Mouse (Mus musculus): ENCODE measurements around the gene 2010111I01Rik. TPM values are rescaled to one million over a fixed set of nuclear protein-coding genes. Genes with fewer than 3 reads are reported as not detected.

The 2010111I01Rik gene
- polyA plus RNA-seq, 1 experiment: not detected

GRCm38 (mm10) chr13:62929766-62930389, 34.8 kb upstream of the 2010111I01Rik start:
- no peak for TF ChIP-seq POLR2A (IDR thresholded peaks at IDR 0.05; ENCODE audit: insufficient read depth, low read depth, low read length)
- no peak for TF ChIP-seq CTCF (IDR thresholded peaks at IDR 0.05; ENCODE audit: insufficient read depth, low read depth, low read length)

DNA sequence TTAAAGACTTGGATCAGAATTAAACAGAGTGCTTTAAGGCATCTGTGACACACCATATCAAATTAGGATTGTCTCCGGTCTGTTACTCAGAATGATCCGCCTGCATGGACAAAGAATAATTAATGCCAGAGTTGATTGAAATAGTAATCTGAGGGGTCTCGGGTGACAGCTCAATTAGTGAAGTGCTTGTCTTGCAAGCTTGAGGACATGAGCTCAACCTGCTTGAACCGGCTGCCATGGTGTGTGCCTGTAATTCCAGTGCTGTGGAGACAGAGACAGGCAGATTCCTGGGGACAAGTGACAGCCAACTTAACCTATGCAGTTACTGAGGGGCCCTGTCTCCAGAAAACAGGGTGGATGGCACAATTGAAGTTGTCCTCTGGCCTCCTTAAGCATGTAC, 32.2 kb upstream of the 2010111I01Rik start:
- Histone ChIP-seq H3K4me1 (ENCODE audit: control insufficient read depth, insufficient read depth, low read length) (no peaks in the 10 kb centered on the region), H3K4me3 (ENCODE audit: insufficient read depth, low read depth, low read length) (no peak overlapping the region), H3K27ac (ENCODE audit: insufficient read depth, low read depth, low read length) (no peak overlapping the region)
- TF ChIP-seq POLR2A (IDR thresholded peaks at IDR 0.05; ENCODE audit: insufficient read depth, low read depth, low read length): no peak
- 83% methylated on average over 4 of the region's 4 CpGs for WGBS

More at GRCm38 (mm10) chr13:62929766-62930389, 34.8 kb upstream of the 2010111I01Rik start:
- Histone ChIP-seq H3K4me1 (ENCODE audit: control insufficient read depth, insufficient read depth, low read length) (no peaks in the 10 kb centered on the region), H3K27ac (ENCODE audit: insufficient read depth, low read depth, low read length) (no peak overlapping the region), H3K4me3 (ENCODE audit: insufficient read depth, low read depth, low read length) (no peak overlapping the region)
- WGBS: 60% methylated on average over 9 of the region's 9 CpGs

- H3K4me1 ChIP-seq (ENCODE audit: control insufficient read depth, insufficient read depth, low read length): no peaks in the 10 kb centered on the region
- no peak overlapping the region for H3K27ac ChIP-seq (ENCODE audit: insufficient read depth, low read depth, low read length)
- H3K4me3 ChIP-seq (ENCODE audit: insufficient read depth, low read depth, low read length): no peak overlapping the region
- WGBS: 78% methylated on average over 3 of the region's 3 CpGs
- TF ChIP-seq CTCF (IDR thresholded peaks at IDR 0.05; ENCODE audit: insufficient read depth, low read depth, low read length) (no peak), POLR2A (IDR thresholded peaks at IDR 0.05; ENCODE audit: insufficient read depth, low read depth, low read length) (no peak)
Measured at GRCm38 (mm10) chr13:62939371-62939770, 25.3 kb upstream of the 2010111I01Rik start.

- Histone ChIP-seq H3K27ac (ENCODE audit: insufficient read depth, low read depth, low read length) (no peak overlapping the region), H3K4me3 (ENCODE audit: insufficient read depth, low read depth, low read length) (no peak overlapping the region), H3K4me1 (ENCODE audit: control insufficient read depth, insufficient read depth, low read length) (no peaks in the 10 kb centered on the region)
- 90% methylated on average over 4 of the region's 4 CpGs for WGBS
- no peak for TF ChIP-seq POLR2A (IDR thresholded peaks at IDR 0.05; ENCODE audit: insufficient read depth, low read depth, low read length)
- TF ChIP-seq CTCF (IDR thresholded peaks at IDR 0.05; ENCODE audit: insufficient read depth, low read depth, low read length): no peak
Measured at GRCm38 (mm10) chr13:62939797-62940196, 24.9 kb upstream of the 2010111I01Rik start.

GRCm38 (mm10) chr13:62940721-62941120, 24.0 kb upstream of the 2010111I01Rik start:
- no peak for TF ChIP-seq POLR2A (IDR thresholded peaks at IDR 0.05; ENCODE audit: insufficient read depth, low read depth, low read length)
- TF ChIP-seq CTCF (IDR thresholded peaks at IDR 0.05; ENCODE audit: insufficient read depth, low read depth, low read length): no peak
- Histone ChIP-seq H3K4me1 (ENCODE audit: control insufficient read depth, insufficient read depth, low read length) (no peaks in the 10 kb centered on the region), H3K4me3 (ENCODE audit: insufficient read depth, low read depth, low read length) (no peak overlapping the region), H3K27ac (ENCODE audit: insufficient read depth, low read depth, low read length) (no peak overlapping the region)
- 53% methylated on average over 4 of the region's 4 CpGs for WGBS

DNA sequence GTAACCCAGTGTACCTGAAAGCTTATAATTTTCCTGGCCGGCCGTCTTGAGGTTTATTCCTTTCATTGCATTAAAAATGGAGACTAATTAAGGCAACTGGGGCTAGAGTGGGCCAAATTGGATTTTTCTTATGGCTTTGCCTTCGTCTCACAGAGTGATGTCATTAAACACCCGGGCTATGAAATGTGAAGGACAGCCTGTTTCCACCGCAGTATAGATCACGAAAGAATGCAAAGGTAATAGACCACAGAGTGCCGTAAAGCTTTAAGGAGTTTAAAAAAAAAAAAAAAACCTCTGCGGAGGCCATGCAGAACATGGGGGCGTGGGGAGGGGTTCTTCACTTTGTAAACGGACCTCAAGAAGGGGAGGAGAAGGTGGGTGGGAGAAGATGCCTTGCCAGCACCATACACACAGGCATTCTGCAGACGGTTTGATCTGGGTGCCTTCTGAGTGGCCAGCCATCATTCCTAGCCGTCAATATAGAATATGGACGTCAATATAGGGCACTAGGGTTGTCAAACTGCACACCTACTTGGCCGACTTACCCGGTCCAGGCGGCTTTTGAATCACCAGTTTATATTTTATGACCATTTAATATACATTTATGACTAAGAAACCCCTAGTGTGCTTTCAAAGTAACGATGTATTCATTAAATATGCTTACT, 23.2 kb upstream of the 2010111I01Rik start:
- Histone ChIP-seq H3K4me3 (ENCODE audit: insufficient read depth, low read depth, low read length) (no peak overlapping the region), H3K4me1 (ENCODE audit: control insufficient read depth, insufficient read depth, low read length) (no peaks in the 10 kb centered on the region), H3K27ac (ENCODE audit: insufficient read depth, low read depth, low read length) (no peak overlapping the region)
- no peak for TF ChIP-seq CTCF (IDR thresholded peaks at IDR 0.05; ENCODE audit: insufficient read depth, low read depth, low read length)
- no peak for TF ChIP-seq POLR2A (IDR thresholded peaks at IDR 0.05; ENCODE audit: insufficient read depth, low read depth, low read length)
- 78% methylated on average over 17 of the region's 17 CpGs for WGBS

GRCm38 (mm10) chr13:62943274-62943830, 21.3 kb upstream of the 2010111I01Rik start:
- TF ChIP-seq POLR2A (IDR thresholded peaks at IDR 0.05; ENCODE audit: insufficient read depth, low read depth, low read length): no peak
- no peak for TF ChIP-seq CTCF (IDR thresholded peaks at IDR 0.05; ENCODE audit: insufficient read depth, low read depth, low read length)
- no peak overlapping the region for H3K27ac ChIP-seq (ENCODE audit: insufficient read depth, low read depth, low read length)
- no peak overlapping the region for H3K4me3 ChIP-seq (ENCODE audit: insufficient read depth, low read depth, low read length)
- no peaks in the 10 kb centered on the region for H3K4me1 ChIP-seq (ENCODE audit: control insufficient read depth, insufficient read depth, low read length)
- 81% methylated on average over 7 of the region's 7 CpGs for WGBS

DNA sequence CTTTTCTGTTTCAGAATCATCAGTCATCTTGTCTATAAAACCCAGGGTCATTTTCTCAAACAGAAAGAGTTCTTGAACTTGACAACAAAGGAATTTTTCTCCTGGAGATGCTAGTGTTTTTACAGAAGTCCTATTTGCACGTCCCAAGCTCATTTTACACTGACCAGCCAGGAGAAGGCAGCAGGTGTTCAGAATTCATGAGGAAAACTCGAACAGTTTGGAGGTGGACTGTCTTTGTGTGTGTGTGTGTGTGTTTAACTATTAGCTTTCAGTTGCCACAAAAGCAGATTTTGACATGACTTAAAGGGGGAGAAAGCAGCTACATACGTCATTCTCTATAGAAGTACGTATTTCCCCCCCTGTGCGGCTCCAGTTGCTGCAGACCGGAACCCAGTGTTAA, 20.6 kb upstream of the 2010111I01Rik start:
- no peak overlapping the region for H3K4me3 ChIP-seq (ENCODE audit: insufficient read depth, low read depth, low read length)
- 79% methylated on average over 6 of the region's 6 CpGs for WGBS
- H3K27ac ChIP-seq (ENCODE audit: insufficient read depth, low read depth, low read length): no peak overlapping the region
- TF ChIP-seq CTCF (IDR thresholded peaks at IDR 0.05; ENCODE audit: insufficient read depth, low read depth, low read length): no peak
- no peak for TF ChIP-seq POLR2A (IDR thresholded peaks at IDR 0.05; ENCODE audit: insufficient read depth, low read depth, low read length)
- H3K4me1 ChIP-seq (ENCODE audit: control insufficient read depth, insufficient read depth, low read length): no peaks in the 10 kb centered on the region

- H3K4me3 ChIP-seq (ENCODE audit: insufficient read depth, low read depth, low read length): no peak overlapping the region
- TF ChIP-seq CTCF (IDR thresholded peaks at IDR 0.05; ENCODE audit: insufficient read depth, low read depth, low read length) (no peak), POLR2A (IDR thresholded peaks at IDR 0.05; ENCODE audit: insufficient read depth, low read depth, low read length) (no peak)
- no peaks in the 10 kb centered on the region for H3K4me1 ChIP-seq (ENCODE audit: control insufficient read depth, insufficient read depth, low read length)
- H3K27ac ChIP-seq (ENCODE audit: insufficient read depth, low read depth, low read length): no peak overlapping the region
- WGBS: 27% methylated on average over 4 of the region's 4 CpGs
Measured at GRCm38 (mm10) chr13:62949560-62950188, 15.0 kb upstream of the 2010111I01Rik start.
